Mouse (Mus musculus) heart, embryonic 10.5 days (tissue): ENCODE results near the gene Rnf126. TPM values are rescaled to one million over a fixed set of nuclear protein-coding genes. Genes with fewer than 3 reads are reported as not detected.
A peak's percentile ranks its signal among the peaks of the same experiment; 100 is the strongest.

Experiments used
- DNase-seq: peaks from one replicate; pipeline ENCODE4 v3.0.0-alpha.2; 2017; ENCODE audit warnings: low spot score
- H3K27ac ChIP-seq: fragments of 300-500 bp; sonication (generic); 2 replicates; pipeline ENCODE4 v1.5.1; 2016; ENCODE audit warnings: mild to moderate bottlenecking
- H3K27me3 ChIP-seq: fragments of 300-500 bp; sonication (generic); 2 replicates; pipeline ENCODE4 v1.6.1; 2016; ENCODE audit warnings: mild to moderate bottlenecking; ENCODE audit not compliant: poor library complexity, insufficient read depth, severe bottlenecking
- H3K36me3 ChIP-seq: fragments of 300-500 bp; sonication (generic); 2 replicates; pipeline ENCODE4 v1.6.1; 2016; ENCODE audit warnings: mild to moderate bottlenecking, moderate library complexity
- H3K4me1 ChIP-seq: fragments of 300-500 bp; sonication (generic); 2 replicates; pipeline ENCODE4 v1.6.1; 2016; ENCODE audit warnings: mild to moderate bottlenecking
- H3K4me3 ChIP-seq: fragments of 300-500 bp; sonication (generic); 2 replicates; pipeline ENCODE4 v1.5.1; 2016; ENCODE audit warnings: mild to moderate bottlenecking, moderate library complexity
- H3K9me3 ChIP-seq: fragments of 300-500 bp; sonication (generic); 2 replicates; pipeline ENCODE4 v1.6.1; 2016; ENCODE audit warnings: mild to moderate bottlenecking, moderate library complexity
- WGBS: fragments of 180-500 bp; shearing (Covaris S2); methylation state at CpG from one replicate; pipeline ENCODE4 v1.1.7; 2016; 5-methylcytosine and 5-hydroxymethylcytosine counted together
- polyA plus RNA-seq: library from polyadenylated mRNA; unstranded; fragments of >200 nt; fragmentation: Nextera tagmentation; extraction: Ambion mirVana; gene quantifications from 2 replicates; pipeline ENCODE4 v1.2.1, GENCODE M21; 2016

Rnf126 gene
- polyA plus RNA-seq, result 84.4 and 113 TPM in 2 replicates

DNA sequence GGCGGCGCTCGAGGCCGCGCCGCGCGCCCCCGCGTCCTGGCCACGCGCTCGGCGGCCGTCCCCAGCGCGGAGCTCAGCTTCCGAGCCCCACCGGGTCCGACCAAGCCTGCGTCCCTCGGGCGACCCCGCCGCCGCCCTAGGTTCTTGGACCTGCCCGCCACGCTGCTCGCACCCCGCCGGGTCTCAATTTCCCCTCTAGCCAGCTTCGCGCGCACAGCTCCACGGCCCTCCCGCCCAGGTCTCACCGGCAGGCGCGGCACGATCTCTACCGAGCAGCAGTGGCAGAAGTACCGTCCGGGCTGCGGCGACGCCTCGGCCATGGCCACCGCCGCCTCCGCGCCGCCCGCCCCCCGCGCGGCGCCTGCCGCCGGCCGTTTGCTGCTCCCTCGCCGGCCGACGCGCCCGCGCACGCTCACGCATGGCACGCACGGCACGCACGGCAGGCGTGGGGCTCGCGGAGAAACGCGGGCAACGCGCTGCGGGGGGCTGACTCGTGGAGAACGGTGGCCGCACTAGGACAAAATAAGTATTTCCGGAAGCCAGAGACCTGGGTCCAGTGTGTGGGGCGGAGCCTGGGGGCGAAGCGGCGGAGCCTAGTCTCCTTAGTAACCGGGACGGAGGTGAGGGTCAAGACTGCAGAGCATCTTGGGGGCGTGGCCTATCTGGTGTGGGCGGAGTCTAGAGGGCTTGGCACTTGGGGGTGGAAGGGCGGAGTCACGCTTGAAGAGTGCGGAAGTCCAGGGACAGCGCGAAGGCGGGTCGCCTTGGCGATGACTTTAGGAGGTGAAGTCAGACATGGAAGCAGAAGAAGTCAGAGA lies at the start of gene Rnf126:
Gene Rnf126 (minus strand): TSS at position 445 of the 818 bp plus-strand sequence.
- Histone ChIP-seq H3K27ac (peak within 1 kb of the TSS; percentile 94), H3K4me3 (peak within 1 kb of the TSS; percentile 77), H3K36me3 (peaks cover 18% of the 10 kb centered on the region), H3K27me3 (peaks cover 9% of the 10 kb centered on the region; the same call in 1 of the 2 replicates), H3K9me3 (no peaks in the 10 kb centered on the region), H3K4me1 (peaks cover 45% of the 10 kb centered on the region)
- under 1% methylated on average over 101 of the region's 101 CpGs for WGBS
- peak; percentile 100 for DNase-seq

DNA sequence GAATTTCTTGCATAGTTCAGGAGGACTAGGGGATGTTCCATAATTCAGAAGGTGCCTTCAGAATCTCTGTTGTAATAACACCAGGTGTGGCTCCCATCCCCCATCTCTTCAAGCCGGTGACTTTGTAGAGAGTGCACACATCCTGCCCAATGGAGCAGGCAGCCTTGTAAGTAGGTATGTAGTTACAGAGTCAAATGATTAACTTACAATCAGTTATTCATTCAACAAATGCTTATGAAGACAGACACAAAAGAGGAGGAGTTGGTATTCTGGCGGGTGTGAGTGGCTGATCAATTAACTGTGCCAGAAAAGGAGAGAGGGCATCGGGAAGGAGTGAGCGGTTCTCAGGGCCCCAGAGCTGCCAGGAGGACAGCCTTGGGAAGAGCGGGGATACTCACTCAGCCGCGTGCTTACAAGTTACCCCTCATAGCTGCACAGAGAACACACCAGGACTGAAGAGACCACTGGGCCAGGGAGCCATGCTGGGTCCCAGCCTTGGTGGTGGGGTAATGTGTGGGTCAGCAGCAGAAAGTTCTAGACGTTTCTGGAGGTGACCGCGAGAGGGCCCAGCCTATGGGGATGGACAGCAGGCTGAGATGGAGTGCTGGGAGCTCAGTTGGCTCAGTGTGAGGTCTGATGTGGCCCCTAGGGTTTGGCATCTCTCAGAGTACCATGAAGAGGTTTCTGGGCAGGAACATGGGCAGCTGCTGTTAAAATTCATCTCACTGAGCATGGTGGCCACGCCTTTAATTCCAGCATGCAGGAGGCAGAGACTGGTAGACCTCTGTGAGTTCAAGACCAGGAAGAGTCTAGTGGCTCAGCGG lies 49.1 kb upstream of the Rnf126 start:
- Histone ChIP-seq H3K27me3 (no peaks in the 10 kb centered on the region), H3K4me1 (peaks cover 16% of the 10 kb centered on the region), H3K4me3 (no peak overlapping the region), H3K27ac (no peak overlapping the region), H3K36me3 (peaks cover 54% of the 10 kb centered on the region), H3K9me3 (no peaks in the 10 kb centered on the region)
- WGBS, result 81% methylated on average over 12 of the region's 12 CpGs
- no peak for DNase-seq

DNA sequence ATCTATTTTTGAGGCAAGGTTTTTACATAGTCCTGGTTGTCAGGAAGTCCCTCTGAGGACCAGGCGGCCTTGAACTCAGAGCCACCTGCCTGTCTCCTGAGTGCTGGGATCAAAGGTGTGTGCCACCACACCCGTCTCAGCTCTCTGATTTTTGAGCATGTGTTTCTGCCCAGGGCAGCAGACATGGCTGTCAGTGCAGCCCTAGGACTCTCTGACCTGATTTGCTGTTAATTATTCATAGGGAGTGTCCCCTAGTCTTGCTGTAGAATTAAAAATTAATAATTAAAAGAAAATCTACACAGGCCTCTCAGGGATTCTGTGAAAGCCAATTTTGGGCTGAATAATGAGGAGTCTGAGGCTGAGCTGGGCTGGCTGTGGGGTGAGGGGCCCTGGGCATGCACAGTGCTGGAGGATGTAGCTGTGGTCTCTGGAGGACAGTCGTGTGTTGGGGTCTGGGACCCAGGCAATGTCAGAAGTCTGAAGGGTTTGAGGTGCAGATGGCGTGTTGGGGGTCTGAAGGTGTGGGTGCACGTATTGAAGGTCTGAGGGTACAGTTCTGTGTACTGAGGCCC lies 47.6 kb upstream of the Rnf126 start:
- DNase-seq, result no peak
- H3K4me1 ChIP-seq, result peaks cover 13% of the 10 kb centered on the region
- WGBS, result 78% methylated on average over 5 of the region's 5 CpGs
- H3K36me3 ChIP-seq, result peaks cover 53% of the 10 kb centered on the region
- H3K4me3 ChIP-seq, result no peak overlapping the region
- no peak overlapping the region for H3K27ac ChIP-seq
- no peaks in the 10 kb centered on the region for H3K9me3 ChIP-seq
- no peaks in the 10 kb centered on the region for H3K27me3 ChIP-seq

DNA sequence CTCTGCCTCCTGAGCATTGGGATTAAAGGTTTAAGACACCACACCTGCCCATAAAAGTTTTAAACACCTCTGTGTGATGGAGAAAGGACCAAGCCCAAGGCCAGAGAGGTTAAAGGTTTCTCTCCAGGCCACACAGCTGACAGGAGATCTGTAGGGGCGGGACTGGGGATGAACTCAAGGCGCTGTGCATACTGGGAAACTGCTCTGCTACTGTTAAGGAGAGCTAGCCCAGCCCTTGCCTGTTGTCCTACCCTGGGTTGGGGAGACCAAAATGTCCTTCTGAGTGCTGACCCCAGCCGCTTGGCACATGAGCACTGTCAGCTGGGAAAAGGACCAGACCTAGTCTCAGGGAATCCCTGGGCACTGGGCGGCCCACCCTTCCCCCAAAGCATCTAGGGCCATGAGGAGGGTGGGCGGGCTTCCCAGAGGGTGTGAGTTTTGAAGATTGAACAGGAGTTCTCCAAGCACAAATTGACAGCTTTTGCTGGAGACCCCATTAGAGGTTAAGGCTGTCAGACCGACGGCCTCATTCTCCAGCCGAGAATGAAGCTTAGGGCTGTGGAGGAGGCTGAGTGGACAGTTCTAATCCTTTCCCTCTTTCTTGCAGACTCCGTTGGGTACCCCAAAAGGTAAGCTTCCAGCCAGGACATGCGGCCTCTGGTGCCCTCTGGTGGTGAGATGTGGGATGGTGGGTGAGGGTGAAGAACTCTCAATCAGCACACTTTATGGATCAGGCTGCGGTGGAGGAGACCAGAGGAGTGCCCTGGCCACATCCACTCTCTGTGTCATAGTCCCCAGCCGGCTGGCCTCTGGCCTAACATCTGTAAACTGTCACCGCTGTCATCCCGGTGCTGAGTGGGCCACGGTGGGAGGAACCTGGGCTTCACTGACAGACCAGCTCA lies 45.2 kb upstream of the Rnf126 start:
- 21% methylated on average over 15 of the region's 15 CpGs for WGBS
- H3K9me3 ChIP-seq, result no peaks in the 10 kb centered on the region
- peaks cover 18% of the 10 kb centered on the region for H3K4me1 ChIP-seq
- no peak for DNase-seq
- peaks cover 53% of the 10 kb centered on the region for H3K36me3 ChIP-seq
- no peaks in the 10 kb centered on the region for H3K27me3 ChIP-seq
- no peak overlapping the region for H3K4me3 ChIP-seq
- peak overlapping the region; percentile 44; the same call in 1 of the 2 replicates for H3K27ac ChIP-seq

- no peak for DNase-seq
- 75% methylated on average over 11 of the region's 11 CpGs for whole genome bisulfite sequencing
- peaks cover 38% of the 10 kb centered on the region for H3K36me3 ChIP-seq
Observed at GRCm38 (mm10) chr10:79808728-79809127, 42.0 kb upstream of the Rnf126 start.

GRCm38 (mm10) chr10:79807826-79808225 lies 41.1 kb upstream of the Rnf126 start:
- Histone ChIP-seq H3K4me3 (peak overlapping the region; percentile 25; the same call in 1 of the 2 replicates), H3K27me3 (no peaks in the 10 kb centered on the region), H3K9me3 (no peaks in the 10 kb centered on the region), H3K27ac (peak overlapping the region; percentile 81), H3K4me1 (peaks cover 56% of the 10 kb centered on the region), H3K36me3 (peaks cover 38% of the 10 kb centered on the region)
- DNase-seq, result no peak
- 67% methylated on average over 11 of the region's 11 CpGs for WGBS

More at GRCm38 (mm10) chr10:79808728-79809127, 42.0 kb upstream of the Rnf126 start:
- Histone ChIP-seq H3K27me3 (no peaks in the 10 kb centered on the region), H3K27ac (peak overlapping the region; percentile 81; the same call in 1 of the 2 replicates), H3K4me3 (0 out of 2 replicates have a peak overlapping the region, but pooled peaks have one; percentile 25), H3K4me1 (peaks cover 47% of the 10 kb centered on the region), H3K9me3 (no peaks in the 10 kb centered on the region)

- no peaks in the 10 kb centered on the region for H3K9me3 ChIP-seq
- peaks cover 60% of the 10 kb centered on the region for H3K4me1 ChIP-seq
- WGBS, result 71% methylated on average over 10 of the region's 10 CpGs
- peak overlapping the region; percentile 25 for H3K4me3 ChIP-seq
- DNase-seq, result no peak
- no peaks in the 10 kb centered on the region for H3K27me3 ChIP-seq
- H3K27ac ChIP-seq, result peak overlapping the region; percentile 81; the same call in 1 of the 2 replicates
- peaks cover 33% of the 10 kb centered on the region for H3K36me3 ChIP-seq
Observed at GRCm38 (mm10) chr10:79806972-79807371, 40.2 kb upstream of the Rnf126 start.

DNA sequence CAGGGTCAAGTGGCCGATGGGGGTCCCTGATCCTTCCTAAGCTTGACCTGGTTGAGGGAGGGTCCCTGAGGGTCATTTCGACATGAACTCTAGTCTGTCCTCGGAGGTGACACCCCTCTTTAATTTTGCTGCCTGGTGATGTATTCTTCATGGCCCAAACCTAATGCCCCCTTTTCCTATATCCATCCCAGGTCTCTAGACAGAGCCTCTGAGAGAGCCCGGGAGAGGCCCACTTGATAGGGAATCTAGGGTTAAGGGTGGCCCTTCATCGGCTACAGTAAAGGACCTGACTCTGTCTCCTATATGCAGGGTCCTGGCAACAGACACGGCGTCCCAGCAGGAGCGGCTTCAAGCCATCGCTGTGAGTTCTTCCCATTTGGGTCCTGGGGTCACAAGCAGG lies 39.6 kb upstream of the Rnf126 start:
- H3K4me1 ChIP-seq, result peaks cover 63% of the 10 kb centered on the region
- no peaks in the 10 kb centered on the region for H3K27me3 ChIP-seq
- H3K4me3 ChIP-seq, result peak overlapping the region; percentile 25
- peak overlapping the region; percentile 81 for H3K27ac ChIP-seq
- no peak for DNase-seq
- no peaks in the 10 kb centered on the region for H3K9me3 ChIP-seq
- H3K36me3 ChIP-seq, result peaks cover 28% of the 10 kb centered on the region
- whole genome bisulfite sequencing, result 71% methylated on average over 9 of the region's 9 CpGs

DNA sequence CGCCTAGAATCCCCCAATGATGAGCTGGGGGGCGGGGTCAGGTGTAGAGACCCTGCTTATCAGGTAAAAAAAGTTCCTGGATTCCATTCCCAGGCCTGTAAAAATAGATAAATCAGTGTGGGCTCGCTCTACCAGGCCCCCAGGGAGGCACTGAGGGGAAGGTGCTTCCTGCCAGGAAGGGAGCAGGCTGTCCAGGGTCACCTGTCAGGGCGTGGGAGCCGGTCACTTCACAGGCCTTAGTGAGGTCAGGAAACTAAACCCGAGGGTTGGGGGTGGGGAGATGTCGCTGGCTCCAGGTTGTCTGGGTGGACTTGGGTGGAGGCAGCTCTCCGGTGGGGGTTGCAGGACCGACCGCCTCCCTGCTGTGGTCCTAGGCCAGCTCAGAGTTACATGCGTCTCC lies 38.9 kb upstream of the Rnf126 start:
- 19% methylated on average over 11 of the region's 11 CpGs for WGBS
- Histone ChIP-seq H3K4me1 (peaks cover 65% of the 10 kb centered on the region), H3K9me3 (no peaks in the 10 kb centered on the region), H3K4me3 (peak overlapping the region; percentile 25; the same call in 1 of the 2 replicates), H3K36me3 (peaks cover 22% of the 10 kb centered on the region), H3K27me3 (no peaks in the 10 kb centered on the region), H3K27ac (peak overlapping the region; percentile 81)
- DNase-seq, result no peak

GRCm38 (mm10) chr10:79803716-79804323 lies 37.1 kb upstream of the Rnf126 start:
- Histone ChIP-seq H3K4me1 (peaks cover 69% of the 10 kb centered on the region), H3K4me3 (peak overlapping the region; percentile 34; the same call in 1 of the 2 replicates)

DNA sequence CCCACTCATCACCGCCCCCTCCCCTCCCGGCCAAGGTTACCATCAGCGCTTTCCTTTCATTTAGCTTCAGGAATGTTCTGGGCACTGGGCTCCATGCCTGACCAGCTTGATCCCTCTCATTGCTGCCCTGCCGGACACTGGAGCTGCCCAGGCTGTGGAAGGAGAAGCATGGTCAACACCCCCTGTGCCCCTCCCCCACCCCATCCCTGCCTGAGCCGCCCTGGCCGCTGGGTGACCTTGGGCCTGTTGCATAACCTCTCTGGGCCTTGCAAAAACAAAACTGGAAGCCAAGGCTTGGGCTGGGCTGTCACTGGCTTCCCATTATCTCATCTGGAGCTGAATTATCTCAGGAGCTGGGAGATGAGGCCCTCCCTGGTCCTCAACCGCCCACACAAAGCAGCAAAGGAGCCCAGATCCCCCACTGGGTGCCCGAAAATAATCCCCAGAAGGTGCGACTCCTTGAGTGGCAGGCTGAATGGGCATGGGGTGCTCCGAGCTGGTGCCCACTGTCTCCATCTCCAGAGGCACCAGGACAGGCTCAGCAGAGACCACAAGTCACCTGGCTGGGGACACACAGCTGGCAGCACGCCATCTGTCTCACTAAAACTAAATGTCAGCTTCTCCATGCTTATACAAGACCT lies 35.7 kb upstream of the Rnf126 start:
- Histone ChIP-seq H3K4me1 (peaks cover 68% of the 10 kb centered on the region), H3K27ac (peak overlapping the region; percentile 76)

More at GRCm38 (mm10) chr10:79803716-79804323, 37.1 kb upstream of the Rnf126 start:
- H3K27ac ChIP-seq, result peak overlapping the region; percentile 76
- peaks cover 11% of the 10 kb centered on the region for H3K36me3 ChIP-seq
- H3K9me3 ChIP-seq, result no peaks in the 10 kb centered on the region
- 15% methylated on average over 29 of the region's 29 CpGs for WGBS
- DNase-seq, result no peak
- H3K27me3 ChIP-seq, result no peaks in the 10 kb centered on the region

More for the DNA sequence above, 35.7 kb upstream of the Rnf126 start:
- Histone ChIP-seq H3K36me3 (peaks cover 4% of the 10 kb centered on the region; the same call in 1 of the 2 replicates), H3K4me3 (peak overlapping the region; percentile 30), H3K27me3 (no peaks in the 10 kb centered on the region), H3K9me3 (no peaks in the 10 kb centered on the region)
- WGBS, result 22% methylated on average over 11 of the region's 11 CpGs
- no peak for DNase-seq
